Mouse (Mus musculus) intestine, embryonic 14.5 days (tissue): ENCODE data around the gene Slc2a10. TPM values are rescaled to one million over a fixed set of nuclear protein-coding genes. Genes with fewer than 3 reads are reported as not detected.

Source experiments
- ATAC-seq: fragments of 200-750 bp; cut with Nextera tagmentation; replicated peaks from 2 replicates; pipeline ENCODE4 v1.8.0; 2017; ENCODE audit warnings: low read depth, moderate number of reproducible peaks, moderate TSS enrichment, moderate library complexity; ENCODE audit not compliant: low FRiP score, low TSS enrichment
- DNase-seq: peaks from one replicate; pipeline ENCODE4 v3.0.0-alpha.2; 2018; ENCODE audit warnings: low spot score
- H3K27ac ChIP-seq: fragments of 300-500 bp; sonication (generic); 2 replicates; pipeline ENCODE4 v1.5.1; 2014; ENCODE audit warnings: low read depth, mild to moderate bottlenecking, control low read depth
- H3K27me3 ChIP-seq: fragments of 300-500 bp; sonication (generic); replicated peaks from 2 replicates; pipeline ENCODE4 v1.6.1; 2014; ENCODE audit warnings: low read length, control low read depth; ENCODE audit not compliant: control insufficient read depth, insufficient read depth
- H3K36me3 ChIP-seq: fragments of 300-500 bp; sonication (generic); 2 replicates; pipeline ENCODE4 v1.6.1; 2014; ENCODE audit warnings: low read length, control low read depth; ENCODE audit not compliant: control insufficient read depth, insufficient read depth
- H3K4me1 ChIP-seq: fragments of 300-500 bp; sonication (generic); replicated peaks from 2 replicates; pipeline ENCODE4 v1.6.1; 2014; ENCODE audit warnings: low read length, control low read depth, mixed read lengths; ENCODE audit not compliant: control insufficient read depth, insufficient read depth
- H3K4me2 ChIP-seq: fragments of 300-500 bp; sonication (generic); 2 replicates; pipeline ENCODE4 v1.6.1; 2014; ENCODE audit warnings: low read length
- H3K4me3 ChIP-seq: fragments of 300-500 bp; sonication (generic); 2 replicates; pipeline ENCODE4 v1.5.1; 2014; ENCODE audit warnings: low read depth, low read length, control low read depth, mixed read lengths
- H3K9ac ChIP-seq: fragments of 300-500 bp; sonication (generic); 2 replicates; pipeline ENCODE4 v1.6.1; 2014; ENCODE audit warnings: mild to moderate bottlenecking, low read length
- H3K9me3 ChIP-seq: fragments of 300-500 bp; sonication (generic); 2 replicates; pipeline ENCODE4 v1.6.1; 2016; ENCODE audit warnings: low read length, control low read depth; ENCODE audit not compliant: control insufficient read depth
- WGBS: fragments of 180-500 bp; shearing (Covaris S2); extraction: QIAGEN DNeasy Blood & Tissue Kit; methylation state at CpG from one replicate; pipeline ENCODE4 v1.1.7; 2014; 5-methylcytosine and 5-hydroxymethylcytosine counted together
- polyA plus RNA-seq: library from polyadenylated mRNA; unstranded; fragments of >200 nt; fragmentation: Nextera tagmentation; extraction: Ambion mirVana; gene quantifications from 2 replicates; pipeline ENCODE4 v1.2.1, GENCODE M21; 2014

Gene Slc2a10
- polyA plus RNA-seq, 1 experiment from 2014 or later = 4.7 TPM

DNA sequence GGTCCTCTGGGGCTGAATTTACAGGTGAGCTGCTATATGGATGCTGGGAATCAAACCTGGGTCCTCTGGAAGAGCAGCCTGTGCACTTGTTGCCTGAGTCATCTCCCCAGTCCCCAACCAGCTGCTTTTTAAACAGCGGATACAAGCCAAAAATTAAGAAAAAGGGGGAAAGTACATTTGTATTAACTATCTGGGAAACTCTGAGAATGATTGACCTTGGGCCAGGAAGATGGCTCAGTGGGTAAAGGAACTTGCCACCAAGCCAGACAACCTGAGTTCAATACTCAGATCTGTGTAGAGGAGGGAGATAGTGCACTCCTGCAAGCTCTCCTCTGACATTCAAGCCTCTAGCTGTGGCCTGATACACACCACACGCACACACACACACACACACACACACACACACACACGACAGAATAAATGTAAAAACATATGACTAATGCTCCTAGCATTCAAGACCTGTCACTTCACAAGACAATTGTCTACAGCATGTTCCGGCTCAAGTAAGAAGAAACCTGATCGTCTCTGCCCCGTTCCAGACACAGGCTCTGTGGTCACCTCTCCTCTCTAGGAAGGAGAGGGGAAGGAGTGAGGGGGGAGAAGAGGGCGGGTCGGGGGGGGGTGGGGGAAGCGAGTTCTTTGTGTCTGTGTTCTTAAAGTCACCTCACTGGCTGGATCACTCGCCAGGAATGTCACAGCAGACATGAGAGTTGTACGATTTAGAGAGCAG lies 56.1 kb downstream of the Slc2a10 start:
- no peak for DNase-seq
- no peak overlapping the region for H3K4me3 ChIP-seq
- H3K4me2 ChIP-seq = no peak overlapping the region
- H3K4me1 ChIP-seq = peaks cover 3% of the 10 kb centered on the region; the same call in 1 of the 2 replicates
- 31% methylated on average over 9 of the region's 11 CpGs for WGBS
- H3K27ac ChIP-seq = no peak overlapping the region
- H3K9ac ChIP-seq = no peak overlapping the region
- no peak for ATAC-seq
- peaks cover 26% of the 10 kb centered on the region for H3K27me3 ChIP-seq
- no peaks in the 10 kb centered on the region for H3K36me3 ChIP-seq
- H3K9me3 ChIP-seq = no peaks in the 10 kb centered on the region

DNA sequence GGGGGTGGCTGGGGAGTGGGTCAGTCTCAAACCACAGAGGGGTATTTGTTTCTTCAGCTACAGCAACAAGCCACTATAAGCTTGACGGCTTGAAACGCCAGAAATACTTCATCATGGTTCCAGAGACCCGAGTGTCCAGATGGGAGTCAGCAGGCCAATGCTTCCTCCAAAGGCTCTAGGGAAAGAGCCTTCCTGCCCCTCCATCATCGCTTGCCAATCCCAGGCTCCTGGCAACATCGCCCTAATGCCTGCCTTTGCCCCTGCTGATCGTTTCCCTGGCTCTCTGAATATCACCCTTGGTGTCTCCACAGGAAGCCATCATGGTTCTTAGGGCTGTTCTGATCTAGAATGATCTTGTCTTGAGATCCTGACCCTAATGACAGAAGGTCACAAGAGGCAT lies 58.3 kb downstream of the Slc2a10 start:
- no peaks in the 10 kb centered on the region for H3K9me3 ChIP-seq
- H3K36me3 ChIP-seq = no peaks in the 10 kb centered on the region
- H3K27me3 ChIP-seq = peaks cover 30% of the 10 kb centered on the region
- H3K27ac ChIP-seq = no peak overlapping the region
- DNase-seq (no peak), ATAC-seq (no peak)
- peaks cover 3% of the 10 kb centered on the region; the same call in 1 of the 2 replicates for H3K4me1 ChIP-seq
- H3K4me3 ChIP-seq = no peak overlapping the region
- WGBS = 86% methylated on average over 6 of the region's 6 CpGs
- no peak overlapping the region for H3K9ac ChIP-seq
- H3K4me2 ChIP-seq = no peak overlapping the region

GRCm38 (mm10) chr2:165563298-165564058 lies 59.9 kb downstream of the Slc2a10 start:
- no peaks in the 10 kb centered on the region for H3K36me3 ChIP-seq
- 1% methylated on average over 52 of the region's 52 CpGs for WGBS
- peaks cover 30% of the 10 kb centered on the region for H3K27me3 ChIP-seq
- H3K4me2 ChIP-seq = peak overlapping the region; percentile 49
- no peak overlapping the region for H3K9ac ChIP-seq
- no peaks in the 10 kb centered on the region for H3K9me3 ChIP-seq
- peaks cover 3% of the 10 kb centered on the region; the same call in 1 of the 2 replicates for H3K4me1 ChIP-seq
- no peak overlapping the region for H3K27ac ChIP-seq
- ATAC-seq (no peak), DNase-seq (peak; percentile 69)
- peak overlapping the region; percentile 32 for H3K4me3 ChIP-seq

DNA sequence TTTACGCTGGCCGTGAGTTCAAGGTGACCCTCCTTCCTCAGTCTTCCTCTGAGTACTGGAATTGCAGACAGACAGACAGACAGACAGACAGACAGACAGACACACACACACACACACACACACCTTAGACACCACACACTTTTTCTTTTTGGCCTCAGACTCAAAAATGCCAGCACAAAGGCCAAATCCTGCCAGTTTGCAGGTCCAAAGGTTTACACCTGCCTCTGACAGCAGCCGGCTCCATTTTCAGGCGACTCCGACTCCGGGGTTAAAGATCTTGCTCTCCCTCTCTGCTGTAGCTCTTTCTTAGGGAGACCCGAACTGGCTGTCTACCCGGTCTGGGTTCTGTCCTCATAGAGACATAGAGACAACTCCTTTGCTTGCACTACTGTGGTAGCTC lies 60.5 kb downstream of the Slc2a10 start:
- Histone ChIP-seq H3K9ac (no peak overlapping the region), H3K9me3 (no peaks in the 10 kb centered on the region), H3K36me3 (no peaks in the 10 kb centered on the region), H3K27me3 (peaks cover 30% of the 10 kb centered on the region), H3K4me2 (no peak overlapping the region), H3K4me3 (no peak overlapping the region), H3K27ac (no peak overlapping the region), H3K4me1 (peaks cover 3% of the 10 kb centered on the region; the same call in 1 of the 2 replicates)
- DNase-seq = no peak
- 60% methylated on average over 8 of the region's 8 CpGs for WGBS
- ATAC-seq = no peak

DNA sequence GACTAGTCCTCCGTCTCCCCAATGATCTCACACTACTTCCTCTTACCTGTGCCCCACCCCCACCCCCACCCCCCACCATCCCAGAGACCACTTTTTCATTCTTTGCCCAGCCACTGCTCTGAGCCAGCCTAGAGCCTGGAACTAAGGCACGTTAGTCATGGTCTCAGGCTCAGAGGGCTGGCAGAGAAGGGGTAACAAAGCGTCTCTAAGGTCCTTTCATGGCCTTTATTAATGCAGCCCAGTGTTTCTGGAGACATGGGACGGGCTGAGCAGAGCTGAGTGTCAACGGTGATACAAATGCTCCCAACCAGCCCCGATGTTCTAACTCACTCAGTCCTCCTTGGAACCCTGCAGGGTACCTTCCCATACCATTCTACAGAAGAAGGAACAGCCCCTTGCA lies 61.0 kb downstream of the Slc2a10 start:
- Histone ChIP-seq H3K4me1 (peaks cover 3% of the 10 kb centered on the region; the same call in 1 of the 2 replicates), H3K9me3 (no peaks in the 10 kb centered on the region), H3K4me3 (no peak overlapping the region), H3K9ac (no peak overlapping the region), H3K36me3 (no peaks in the 10 kb centered on the region), H3K27ac (no peak overlapping the region), H3K4me2 (no peak overlapping the region), H3K27me3 (peaks cover 30% of the 10 kb centered on the region)
- WGBS = 63% methylated on average over 6 of the region's 6 CpGs
- DNase-seq = no peak
- ATAC-seq = no peak

- DNase-seq = no peak
- WGBS = 56% methylated on average over 6 of the region's 6 CpGs
These were observed 63.3 kb downstream of the Slc2a10 start for GRCm38 (mm10) chr2:165566898-165567297.

GRCm38 (mm10) chr2:165567820-165568219 lies 64.2 kb downstream of the Slc2a10 start:
- H3K9ac ChIP-seq = no peak overlapping the region
- WGBS = 74% methylated on average over 9 of the region's 9 CpGs
- no peak overlapping the region for H3K4me3 ChIP-seq
- H3K9me3 ChIP-seq = 0 out of 2 replicates have a peak, but pooled peaks cover 3% of the 10 kb centered on the region
- H3K27ac ChIP-seq = no peak overlapping the region
- H3K36me3 ChIP-seq = no peaks in the 10 kb centered on the region
- H3K4me2 ChIP-seq = no peak overlapping the region
- ATAC-seq = no peak
- no peak for DNase-seq
- peaks cover 3% of the 10 kb centered on the region; the same call in 1 of the 2 replicates for H3K4me1 ChIP-seq
- H3K27me3 ChIP-seq = peaks cover 23% of the 10 kb centered on the region

More at GRCm38 (mm10) chr2:165566898-165567297, 63.3 kb downstream of the Slc2a10 start:
- no peak overlapping the region for H3K9ac ChIP-seq
- H3K4me2 ChIP-seq = no peak overlapping the region
- H3K27me3 ChIP-seq = peaks cover 29% of the 10 kb centered on the region
- no peak overlapping the region for H3K4me3 ChIP-seq
- ATAC-seq = no peak
- peaks cover 3% of the 10 kb centered on the region; the same call in 1 of the 2 replicates for H3K4me1 ChIP-seq
- H3K27ac ChIP-seq = no peak overlapping the region
- H3K9me3 ChIP-seq = 0 out of 2 replicates have a peak, but pooled peaks cover 3% of the 10 kb centered on the region
- H3K36me3 ChIP-seq = no peaks in the 10 kb centered on the region

GRCm38 (mm10) chr2:165568911-165569310 lies 65.3 kb downstream of the Slc2a10 start:
- Histone ChIP-seq H3K4me3 (no peak overlapping the region), H3K9me3 (0 out of 2 replicates have a peak, but pooled peaks cover 3% of the 10 kb centered on the region), H3K4me1 (no peaks in the 10 kb centered on the region), H3K36me3 (no peaks in the 10 kb centered on the region), H3K27me3 (peaks cover 12% of the 10 kb centered on the region), H3K27ac (no peak overlapping the region), H3K4me2 (no peak overlapping the region), H3K9ac (no peak overlapping the region)
- 60% methylated on average over 6 of the region's 6 CpGs for whole genome bisulfite sequencing
- ATAC-seq = no peak
- no peak for DNase-seq
